Mouse (Mus musculus): ENCODE measurements around the gene G2e3.

Gene G2e3

GRCm38 (mm10) chr12:51347988-51348697 is at the start of gene G2e3:
G2e3 (plus strand) TSS chr12:51348061.
- DNase-seq (ENCODE audit: low spot score): peak; percentile 70

- DNase-seq (ENCODE audit: low spot score): no peak
Observed at GRCm38 (mm10) chr12:51323604-51324003, 24.3 kb upstream of the G2e3 start.

GRCm38 (mm10) chr12:51326819-51327218 is 21.0 kb upstream of the G2e3 start:
- no peak for DNase-seq (ENCODE audit: low spot score)

GRCm38 (mm10) chr12:51337014-51337413 is 10.8 kb upstream of the G2e3 start:
- DNase-seq (ENCODE audit: low spot score): no peak

- no peak for DNase-seq (ENCODE audit: low spot score)
Observed at GRCm38 (mm10) chr12:51346121-51346520, 1.7 kb upstream of the G2e3 start.

GRCm38 (mm10) chr12:51348698-51348998 is 787 bp downstream of the G2e3 start:
- DNase-seq (ENCODE audit: low spot score): peak; percentile 3

- DNase-seq (ENCODE audit: low spot score): no peak
Observed at GRCm38 (mm10) chr12:51355296-51355695, 7.4 kb downstream of the G2e3 start.

- no peak for DNase-seq (ENCODE audit: low spot score)
Observed at GRCm38 (mm10) chr12:51361294-51361693, 13.4 kb downstream of the G2e3 start.

GRCm38 (mm10) chr12:51362898-51363297 is 15.0 kb downstream of the G2e3 start:
- no peak for DNase-seq (ENCODE audit: low spot score)

- DNase-seq (ENCODE audit: low spot score): no peak
Observed at GRCm38 (mm10) chr12:51368504-51368903, 20.6 kb downstream of the G2e3 start.

GRCm38 (mm10) chr12:51377003-51377887 is 29.4 kb downstream of the G2e3 start, which contains the start of gene Scfd1:
Scfd1 (plus strand) TSS chr12:51377510.
- DNase-seq (ENCODE audit: low spot score): peak; percentile 85

- no peak for DNase-seq (ENCODE audit: low spot score)
Observed at GRCm38 (mm10) chr12:51377888-51378190, 30.0 kb downstream of the G2e3 start.

- DNase-seq (ENCODE audit: low spot score): no peak
Observed at GRCm38 (mm10) chr12:51399871-51400270, 52.0 kb downstream of the G2e3 start.

GRCm38 (mm10) chr12:51402060-51402698 is 54.3 kb downstream of the G2e3 start:
- DNase-seq (ENCODE audit: low spot score): no peak

- no peak for DNase-seq (ENCODE audit: low spot score)
Observed at GRCm38 (mm10) chr12:51403987-51404586, 56.2 kb downstream of the G2e3 start.

- no peak for DNase-seq (ENCODE audit: low spot score)
Observed at GRCm38 (mm10) chr12:51411362-51411761, 63.5 kb downstream of the G2e3 start.
